1 mouse cellular context compared by ENCODE assay signal in the genomic region with DNA sequence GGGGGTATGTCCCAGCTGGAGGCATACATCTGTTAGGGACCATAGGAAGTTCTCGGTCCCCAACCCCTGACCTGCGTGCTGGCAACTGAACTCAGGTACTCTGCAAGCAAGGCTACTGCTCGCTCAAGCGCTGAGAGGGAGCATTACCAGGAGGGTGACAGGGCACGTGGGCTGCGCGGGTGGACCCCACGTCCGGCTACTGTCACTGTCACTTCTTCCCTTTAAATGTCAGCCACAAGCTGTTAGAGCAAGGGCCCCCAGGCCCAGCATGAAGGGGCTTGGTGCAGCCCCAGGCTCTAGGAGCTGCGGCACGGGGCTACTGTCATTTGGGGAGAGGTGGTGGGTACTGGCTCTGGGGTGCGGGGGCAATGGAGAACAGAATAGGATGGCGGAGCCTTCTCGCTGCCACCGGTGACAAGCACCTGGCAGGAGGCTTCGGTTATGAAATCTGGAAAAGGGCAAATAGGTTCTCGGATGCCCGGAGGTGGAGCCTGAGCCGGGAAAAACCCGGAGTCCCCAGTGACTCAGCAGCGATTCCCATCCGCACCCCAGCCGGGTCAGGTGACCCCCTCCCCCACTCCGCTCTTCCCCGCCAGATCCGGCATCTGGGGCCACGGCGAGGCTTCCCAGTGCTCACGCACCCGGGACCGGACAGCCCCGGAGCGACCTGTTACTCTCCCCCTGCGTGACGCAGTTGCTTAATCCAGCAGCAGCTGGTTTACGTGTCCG.
TF ChIP-seq lines count a peak whose summit lies in the region.

No protein-coding gene starts in this region.

TF ChIP-seq in ES-E14, 5 proteins besides CTCF, POLR2A, EP300 and RAD21:
- no peak for TF ChIP-seq ZNF384 (IDR thresholded peaks at IDR 0.05; ENCODE audit: low read depth, low read length)
- TF ChIP-seq ZC3H11A (IDR thresholded peaks at IDR 0.05; ENCODE audit: borderline replicate concordance, low read depth, low read length) = no peak
- peak; percentile 61 for TF ChIP-seq MAFK (IDR thresholded peaks at IDR 0.05; ENCODE audit: insufficient read depth, low read depth, low read length)
- TF ChIP-seq HCFC1 (IDR thresholded peaks at IDR 0.05; ENCODE audit: borderline replicate concordance, insufficient read depth, low read length) = no peak
- no peak for TF ChIP-seq CHD2 (IDR thresholded peaks at IDR 0.05; ENCODE audit: low read depth, low read length)
